Mouse (Mus musculus) lung, embryonic 16.5 days (tissue): ENCODE measurements around the gene Spryd4. TPM values are rescaled to one million over a fixed set of nuclear protein-coding genes. Genes with fewer than 3 reads are reported as not detected.
"Not testable (repeated sequence)": the region's sequence is repeated elsewhere in the genome, so short reads cannot be mapped to it uniquely, and the experiment has no call there.

Experiments used
- ATAC-seq: fragments of 200-750 bp; cut with Nextera tagmentation; 2 replicates; pipeline ENCODE4 v1.8.0; 2017; ENCODE audit warnings: low read depth, mild to moderate bottlenecking, moderate library complexity
- H3K27ac ChIP-seq: fragments of 300-500 bp; sonication (generic); 2 replicates; pipeline ENCODE4 v1.5.1; 2014; ENCODE audit warnings: mild to moderate bottlenecking, control low read depth, low read length
- H3K27me3 ChIP-seq: fragments of 300-500 bp; sonication (generic); 2 replicates; pipeline ENCODE4 v1.6.1; 2014; ENCODE audit warnings: low read depth, low read length, mixed read lengths; ENCODE audit not compliant: control insufficient read depth, insufficient read depth
- H3K36me3 ChIP-seq: fragments of 300-500 bp; sonication (generic); 2 replicates; pipeline ENCODE4 v1.6.1; 2014; ENCODE audit warnings: low read length; ENCODE audit not compliant: control insufficient read depth, insufficient read depth
- H3K4me1 ChIP-seq: fragments of 300-500 bp; sonication (generic); replicated peaks from 2 replicates; pipeline ENCODE4 v1.6.1; 2014; ENCODE audit warnings: low read length, mixed read lengths; ENCODE audit not compliant: control insufficient read depth, insufficient read depth
- H3K4me2 ChIP-seq: fragments of 300-500 bp; sonication (generic); 2 replicates; pipeline ENCODE4 v1.6.1; 2014; ENCODE audit warnings: low read depth, low read length, control low read depth
- H3K4me3 ChIP-seq: fragments of 300-500 bp; sonication (generic); 2 replicates; pipeline ENCODE4 v1.5.1; 2014; ENCODE audit warnings: mild to moderate bottlenecking, low read length, control low read depth
- H3K9ac ChIP-seq: fragments of 300-500 bp; sonication (generic); 2 replicates; pipeline ENCODE4 v1.6.1; 2014; ENCODE audit warnings: low read length, control low read depth
- H3K9me3 ChIP-seq: fragments of 300-500 bp; sonication (generic); 2 replicates; pipeline ENCODE4 v1.6.1; 2016; ENCODE audit warnings: low read length; ENCODE audit not compliant: control insufficient read depth
- WGBS: fragments of 180-500 bp; shearing (Covaris S2); extraction: QIAGEN DNeasy Blood & Tissue Kit; methylation state at CpG from one replicate; pipeline ENCODE4 v1.1.7; 2014; 5-methylcytosine and 5-hydroxymethylcytosine counted together
- polyA plus RNA-seq: library from polyadenylated mRNA; unstranded; fragments of >200 nt; fragmentation: Nextera tagmentation; extraction: Ambion mirVana; gene quantifications from 2 replicates; pipeline ENCODE4 v1.2.1, GENCODE M21; 2015

Gene Spryd4
- polyA plus RNA-seq, 1 experiment from 2014 or later: 24.5 TPM

DNA sequence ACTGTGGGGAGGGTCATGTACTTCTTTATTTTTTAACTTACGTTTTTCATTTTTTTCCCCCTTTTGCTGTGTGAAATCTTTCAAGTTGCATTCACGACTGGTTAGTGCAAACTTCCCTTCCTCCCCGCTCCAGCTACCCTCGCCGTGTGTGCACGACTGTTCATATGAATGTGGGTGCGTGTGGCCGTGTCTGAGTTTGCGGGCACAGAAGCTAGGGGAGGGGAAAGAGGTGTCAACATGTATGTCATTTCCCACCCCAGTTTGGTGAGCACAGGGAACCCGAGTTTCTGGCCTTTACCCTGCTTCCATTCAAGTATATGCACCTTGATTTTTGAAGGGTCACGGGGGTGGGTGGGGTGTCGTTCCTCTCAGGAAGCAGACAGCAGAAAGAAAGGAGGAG is 19.0 kb upstream of the Spryd4 start:
- peaks cover 7% of the 10 kb centered on the region for H3K4me1 ChIP-seq
- WGBS: 77% methylated on average over 12 of the region's 12 CpGs
- no peak for ATAC-seq
- no peaks in the 10 kb centered on the region for H3K36me3 ChIP-seq
- H3K9me3 ChIP-seq: no peaks in the 10 kb centered on the region
- H3K4me3 ChIP-seq: no peak overlapping the region
- H3K27me3 ChIP-seq: no peaks in the 10 kb centered on the region
- peak overlapping the region; percentile 67; the same call in 1 of the 2 replicates for H3K4me2 ChIP-seq
- H3K27ac ChIP-seq: no peak overlapping the region
- peak overlapping the region; percentile 61 for H3K9ac ChIP-seq

- no peak overlapping the region for H3K9ac ChIP-seq
- no peak overlapping the region for H3K27ac ChIP-seq
- ATAC-seq: no peak
- H3K27me3 ChIP-seq: no peaks in the 10 kb centered on the region
- no peaks in the 10 kb centered on the region for H3K36me3 ChIP-seq
- no peaks in the 10 kb centered on the region for H3K9me3 ChIP-seq
- no peak overlapping the region for H3K4me3 ChIP-seq
- H3K4me1 ChIP-seq: peaks cover 7% of the 10 kb centered on the region
- WGBS: 84% methylated on average over 8 of the region's 8 CpGs
- H3K4me2 ChIP-seq: no peak overlapping the region
These were observed 16.4 kb upstream of the Spryd4 start for GRCm38 (mm10) chr10:128228009-128228408.

DNA sequence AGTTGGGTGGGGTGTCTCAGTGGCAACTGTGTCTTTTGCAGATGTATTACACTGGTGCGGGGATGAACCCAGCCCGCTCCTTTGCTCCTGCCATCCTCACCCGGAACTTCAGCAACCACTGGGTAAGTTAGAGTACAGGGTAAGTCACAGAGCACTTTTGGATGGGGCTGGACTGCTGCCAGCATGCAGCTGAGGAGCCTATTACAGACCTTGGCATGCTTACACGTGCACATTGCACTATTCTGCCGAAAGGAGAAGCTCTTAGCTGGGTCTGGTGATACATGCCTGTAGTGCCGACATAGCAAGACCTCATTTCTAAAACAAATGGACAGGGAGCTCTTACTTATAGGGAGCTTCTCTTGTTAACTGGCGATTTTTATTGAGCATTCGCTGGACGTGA is 16.0 kb upstream of the Spryd4 start:
- no peak overlapping the region for H3K9ac ChIP-seq
- no peaks in the 10 kb centered on the region for H3K9me3 ChIP-seq
- no peak overlapping the region for H3K4me2 ChIP-seq
- H3K36me3 ChIP-seq: no peaks in the 10 kb centered on the region
- WGBS: 69% methylated on average over 9 of the region's 9 CpGs
- no peaks in the 10 kb centered on the region for H3K27me3 ChIP-seq
- no peak overlapping the region for H3K27ac ChIP-seq
- no peak for ATAC-seq
- H3K4me3 ChIP-seq: no peak overlapping the region
- peaks cover 5% of the 10 kb centered on the region for H3K4me1 ChIP-seq

DNA sequence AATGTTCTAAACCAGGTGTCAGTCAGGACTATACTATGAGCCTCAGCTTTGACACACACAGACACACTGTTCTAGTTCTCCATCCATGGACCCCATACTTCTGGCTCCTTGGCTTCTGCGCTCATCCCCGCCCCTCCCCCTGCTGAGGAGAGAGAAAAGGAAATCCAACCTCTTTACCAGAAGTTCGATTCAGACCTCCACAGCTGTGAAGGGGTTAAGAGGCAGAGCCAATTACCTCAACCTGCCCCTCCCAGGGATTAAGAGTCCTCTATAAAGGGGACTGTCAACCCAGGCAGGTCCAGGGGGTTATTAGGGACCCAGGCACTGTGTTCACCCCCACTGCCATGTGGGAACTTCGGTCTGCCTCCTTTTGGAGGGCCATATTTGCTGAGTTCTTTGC is 13.9 kb upstream of the Spryd4 start, which contains the start of gene Mip:
TSS of gene Mip (plus strand) at position 301 of the 400 bp plus-strand sequence.
- ATAC-seq: no peak
- WGBS: 54% methylated on average over 4 of the region's 4 CpGs
- Histone ChIP-seq H3K36me3 (no peaks in the 10 kb centered on the region), H3K4me2 (no peak within 1 kb of the TSS), H3K9me3 (no peaks in the 10 kb centered on the region), H3K27ac (no peak within 1 kb of the TSS), H3K27me3 (no peaks in the 10 kb centered on the region), H3K4me3 (no peak within 1 kb of the TSS), H3K9ac (peak within 1 kb of the TSS; percentile 27; the same call in 1 of the 2 replicates), H3K4me1 (no peaks in the 10 kb centered on the region)

- no peak overlapping the region for H3K4me3 ChIP-seq
- H3K27ac ChIP-seq: no peak overlapping the region
- no peaks in the 10 kb centered on the region for H3K27me3 ChIP-seq
- 48% methylated on average over 5 of the region's 5 CpGs for WGBS
- H3K9me3 ChIP-seq: no peaks in the 10 kb centered on the region
- ATAC-seq: no peak
- no peaks in the 10 kb centered on the region for H3K36me3 ChIP-seq
- H3K4me1 ChIP-seq: no peaks in the 10 kb centered on the region
- peak overlapping the region; percentile 27; the same call in 1 of the 2 replicates for H3K9ac ChIP-seq
- H3K4me2 ChIP-seq: no peak overlapping the region
These were observed 13.5 kb upstream of the Spryd4 start for GRCm38 (mm10) chr10:128225064-128225463.

- Histone ChIP-seq H3K9ac (no peak overlapping the region), H3K9me3 (no peaks in the 10 kb centered on the region), H3K4me1 (no peaks in the 10 kb centered on the region), H3K4me3 (no peak overlapping the region), H3K27me3 (no peaks in the 10 kb centered on the region), H3K4me2 (no peak overlapping the region), H3K36me3 (no peaks in the 10 kb centered on the region), H3K27ac (no peak overlapping the region)
- 47% methylated on average over 16 of the region's 16 CpGs for WGBS
- ATAC-seq: no peak
These were observed 10.1 kb upstream of the Spryd4 start for GRCm38 (mm10) chr10:128221533-128222286.

DNA sequence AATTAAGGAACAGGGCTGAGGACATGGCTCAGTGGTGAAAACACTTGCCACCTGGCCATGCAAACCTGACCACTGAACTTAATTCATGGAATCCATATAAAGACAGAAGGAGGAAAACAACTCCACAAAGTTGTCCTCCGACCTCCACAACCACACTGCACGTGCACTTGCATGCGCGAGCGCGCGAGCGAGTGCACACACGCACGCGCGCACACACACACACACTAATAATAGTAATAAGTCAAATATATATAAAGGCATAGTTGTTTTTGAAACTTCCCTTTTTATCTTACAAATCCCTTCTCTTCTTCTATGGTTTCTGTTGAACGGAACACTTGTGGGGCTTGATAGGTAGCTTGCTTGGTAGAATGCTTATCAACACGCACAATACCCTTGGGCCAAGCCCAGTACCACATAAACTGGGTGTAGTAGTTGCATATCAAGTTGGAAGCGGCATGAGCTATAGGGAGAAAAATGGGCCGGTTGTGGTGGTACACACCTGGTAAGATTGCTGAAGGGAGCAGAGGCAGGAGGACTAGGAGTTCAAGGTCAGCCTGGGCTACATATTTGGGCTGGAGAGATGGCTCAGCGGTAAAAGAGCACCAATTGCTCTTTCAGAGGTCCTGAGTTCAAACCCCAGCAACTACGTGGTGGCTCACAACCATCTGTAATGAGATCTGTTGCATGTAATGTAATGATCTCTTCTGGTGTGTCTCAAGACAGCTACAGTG is 6.9 kb upstream of the Spryd4 start:
- H3K9ac ChIP-seq: no peak overlapping the region
- H3K4me2 ChIP-seq: no peak overlapping the region
- 89% methylated on average over 18 of the region's 18 CpGs for WGBS
- H3K9me3 ChIP-seq: no peaks in the 10 kb centered on the region
- H3K4me3 ChIP-seq: no peak overlapping the region
- H3K36me3 ChIP-seq: no peaks in the 10 kb centered on the region
- no peak for ATAC-seq
- no peaks in the 10 kb centered on the region for H3K4me1 ChIP-seq
- H3K27ac ChIP-seq: no peak overlapping the region
- peaks cover 4% of the 10 kb centered on the region; the same call in 1 of the 2 replicates for H3K27me3 ChIP-seq

DNA sequence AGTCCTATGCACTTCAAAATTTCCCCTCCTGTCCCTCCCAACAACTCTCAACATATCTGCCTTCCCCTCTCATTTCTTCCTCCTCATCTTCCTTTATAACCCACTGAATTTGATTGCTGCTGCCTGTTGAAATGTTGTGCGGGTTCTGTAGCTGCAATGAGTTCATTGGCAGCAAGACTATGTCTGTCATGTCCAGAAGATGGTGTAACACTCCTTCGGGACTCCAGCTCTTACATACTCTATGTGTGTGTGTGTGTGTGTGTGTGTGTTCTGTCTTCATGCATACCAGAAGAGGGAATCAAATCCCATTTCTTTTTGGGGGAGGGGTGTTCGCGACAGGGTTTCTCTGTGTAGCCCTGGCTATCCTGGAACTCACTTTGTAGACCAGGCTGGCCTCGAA is 3.4 kb upstream of the Spryd4 start:
- 78% methylated on average over 5 of the region's 5 CpGs for WGBS
- H3K27ac ChIP-seq: no peak overlapping the region
- H3K27me3 ChIP-seq: peaks cover 6% of the 10 kb centered on the region; the same call in 1 of the 2 replicates
- H3K9ac ChIP-seq: no peak overlapping the region
- no peaks in the 10 kb centered on the region for H3K9me3 ChIP-seq
- no peak for ATAC-seq
- no peak overlapping the region for H3K4me2 ChIP-seq
- H3K4me3 ChIP-seq: no peak overlapping the region
- H3K4me1 ChIP-seq: peaks cover 8% of the 10 kb centered on the region
- no peaks in the 10 kb centered on the region for H3K36me3 ChIP-seq

GRCm38 (mm10) chr10:128214112-128214511 is 2.5 kb upstream of the Spryd4 start:
- H3K4me1 ChIP-seq, ATAC-seq, H3K9ac ChIP-seq, H3K4me2 ChIP-seq, H3K4me3 ChIP-seq, H3K9me3 ChIP-seq, H3K27me3 ChIP-seq, H3K27ac ChIP-seq, H3K36me3 ChIP-seq: not testable (repeated sequence)
- WGBS: 83% methylated on average over 4 of the region's 4 CpGs
